ENCODE assay signal across 9 mouse cellular contexts in the genomic region with DNA sequence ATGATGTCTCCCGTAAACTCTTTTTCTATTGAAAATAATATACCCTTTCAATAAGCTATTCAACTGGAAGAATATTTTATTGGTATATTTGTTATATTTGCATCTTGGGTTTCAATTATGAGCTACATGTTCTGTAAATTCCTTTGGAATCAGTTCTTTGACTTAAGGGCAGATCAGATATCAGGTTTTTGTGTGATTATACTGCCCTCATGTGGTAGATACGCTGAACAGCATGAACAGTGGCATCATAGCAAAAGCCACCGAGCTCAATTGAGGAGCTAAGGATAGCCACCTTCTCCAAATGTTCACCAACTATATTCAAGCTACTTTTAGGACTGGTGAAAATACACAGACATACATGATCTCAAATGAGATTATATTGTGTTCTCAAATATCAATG. TPM values are rescaled to one million over a fixed set of nuclear protein-coding genes. Genes with fewer than 3 reads are reported as not detected.
DNase-seq lines count a peak whose midpoint lies in the region; ATAC-seq and TF ChIP-seq lines count a peak whose summit lies in the region.
"Had no signal": no experiment of that assay in that cellular context is flagged by ENCODE, and none has a peak within 500 bp of the region (broad histone marks: within the 10 kb centered on the region; RNA-seq: fewer than 3 reads in every experiment).

No protein-coding gene starts in this region.

- peak; percentile 24 for DNase-seq in kidney, adult 9 months
- DNase-seq in kidney, adult 11 months, result no peak
- DNase-seq in ZHBTc4 (ENCODE audit: low read depth, low spot score), result peak; percentile 62
- no peak for DNase-seq in ovary, adult 18-20 months (ENCODE audit: low spot score)
- no peak for DNase-seq in frontal cortex, postnatal 25 days (ENCODE audit: low spot score in 2 of 2)

- TF ChIP-seq CTCF in ES-Bruce4 (IDR thresholded peaks at IDR 0.05; ENCODE audit: low read depth, low read length), result peak; percentile 13

- ATAC-seq in hindbrain, embryonic 15.5 days (ENCODE audit: low FRiP score, low read depth), result peak; percentile 71; the same call in 1 of the 2 replicates
- peak; percentile 61; the same call in 1 of the 2 replicates for ATAC-seq in monocyte, adult 5-6 weeks (replicated peaks; ENCODE audit: insufficient number of reproducible peaks, low FRiP score, low TSS enrichment, poor library complexity, severe bottlenecking)

- H3K4me1 ChIP-seq in ES-Bruce4 (ENCODE audit: control insufficient read depth, insufficient read depth, low read length), result no peaks in the 10 kb centered on the region
- no peaks in the 10 kb centered on the region for H3K4me1 ChIP-seq in hindbrain, embryonic 15.5 days (replicated peaks)
- H3K4me1 ChIP-seq: megakaryocyte, embryonic 14.5 days had no signal

- no peaks in the 10 kb centered on the region for H3K27me3 ChIP-seq in ES-Bruce4 (ENCODE audit: control insufficient read depth, insufficient read depth, low read length, poor library complexity, severe bottlenecking)
- H3K27me3 ChIP-seq in hindbrain, embryonic 15.5 days, result no peaks in the 10 kb centered on the region
- H3K27me3 ChIP-seq: megakaryocyte, embryonic 14.5 days had no signal

- no peak for TF ChIP-seq EP300 in ES-Bruce4 (IDR thresholded peaks at IDR 0.05; ENCODE audit: insufficient read depth, low read depth, low read length)

- 50% methylated on average over 3 of the region's 3 CpGs for WGBS in hindbrain, embryonic 15.5 days

- H3K4me2 ChIP-seq in hindbrain, embryonic 15.5 days, result no peak overlapping the region

- TF ChIP-seq POLR2A in ES-Bruce4 (IDR thresholded peaks at IDR 0.05; ENCODE audit: insufficient read depth, low read length), result no peak

- no peaks in the 10 kb centered on the region for H3K9me3 ChIP-seq in ES-Bruce4 (replicated peaks; ENCODE audit: control insufficient read depth, insufficient read depth, low read length, poor library complexity, severe bottlenecking)
- no peaks in the 10 kb centered on the region for H3K9me3 ChIP-seq in hindbrain, embryonic 15.5 days
- H3K9me3 ChIP-seq: megakaryocyte, embryonic 14.5 days had no signal

- no peaks in the 10 kb centered on the region for H3K36me3 ChIP-seq in ES-Bruce4 (ENCODE audit: control insufficient read depth, insufficient read depth, low read length, poor library complexity, severe bottlenecking)
- no peaks in the 10 kb centered on the region for H3K36me3 ChIP-seq in hindbrain, embryonic 15.5 days

- H3K4me3 ChIP-seq in ES-Bruce4 (ENCODE audit: low read depth, low read length), result no peak overlapping the region
- no peak overlapping the region for H3K4me3 ChIP-seq in hindbrain, embryonic 15.5 days
- H3K4me3 ChIP-seq: megakaryocyte, embryonic 14.5 days had no signal

- H3K27ac ChIP-seq in ES-Bruce4 (ENCODE audit: insufficient read depth, low read length), result no peak overlapping the region
- H3K27ac ChIP-seq in hindbrain, embryonic 15.5 days (replicated peaks), result no peak overlapping the region

- no peak overlapping the region for H3K9ac ChIP-seq in ES-Bruce4 (ENCODE audit: low read depth, poor library complexity, severe bottlenecking)
- H3K9ac ChIP-seq in hindbrain, embryonic 15.5 days, result no peak overlapping the region

RNA-seq across cellular contexts. Expression of gene Pdc, which starts 52.7 kb away (rescaled TPM):
- polyA plus RNA-seq in ES-Bruce4 (2011; ENCODE audit: insufficient read depth, insufficient read length, low read depth, missing spikeins), result not detected in 2 replicates
- polyA plus RNA-seq in hindbrain, embryonic 15.5 days (2015; fragmentation: Nextera tagmentation; extraction: Ambion mirVana), result not detected in 2 replicates
- total RNA-seq in monocyte, adult 5-6 weeks (2017), result 0.21 TPM in 1 of 3 replicates, not detected in the others

Comparison
In these comparisons a context has a peak if more than half of its experiments do, and no peak if none do; other contexts are left out.
1. DNase-seq: peak in kidney, adult 9 months (single experiment) and ZHBTc4 (single experiment); none in kidney, adult 11 months (single experiment), ovary, adult 18-20 months (single experiment) and frontal cortex, postnatal 25 days (0 of 2).